In the genomic region with DNA sequence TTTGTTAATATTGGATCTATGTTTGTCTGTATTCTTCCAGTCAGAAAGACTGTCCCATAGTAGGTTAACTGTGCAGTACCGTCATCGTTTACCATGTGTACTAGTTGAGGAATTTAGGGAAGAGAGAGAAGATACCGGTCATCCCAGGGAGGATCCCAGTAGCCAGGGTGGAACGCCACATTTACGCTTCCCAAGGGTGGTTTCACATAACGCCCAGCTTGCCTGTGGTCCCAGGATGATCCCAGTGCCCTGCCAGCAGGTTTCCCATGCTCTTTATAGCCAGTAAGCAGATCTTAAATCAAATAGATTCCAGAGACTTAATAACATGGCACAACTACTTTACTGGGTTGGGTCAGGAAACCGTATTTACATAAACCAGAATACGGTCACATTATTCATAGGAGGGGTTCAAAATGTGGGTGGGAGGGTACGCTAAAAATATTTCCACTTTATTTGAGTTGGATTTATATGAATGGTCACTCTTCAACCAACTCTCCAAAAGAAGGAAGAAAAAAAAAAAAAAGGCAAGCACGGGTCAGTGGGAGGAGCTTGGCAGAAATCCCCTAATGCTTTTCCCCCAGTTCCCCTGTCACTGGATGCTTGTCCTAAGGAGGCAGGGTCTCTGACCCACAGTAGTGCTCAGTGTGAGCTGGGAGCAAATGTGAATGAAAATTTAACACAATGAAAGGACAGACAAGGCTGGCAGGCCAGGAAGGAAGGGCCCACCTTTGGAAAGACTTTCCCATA, we compare ENCODE assay signal across 10 mouse cellular contexts. TPM values are rescaled to one million over a fixed set of nuclear protein-coding genes. Genes with fewer than 3 reads are reported as not detected.
A peak's percentile ranks its signal among the peaks of the same experiment; 100 is the strongest.
DNase-seq lines count a peak whose midpoint lies in the region; ATAC-seq and TF ChIP-seq lines count a peak whose summit lies in the region.
"Had no signal": no experiment of that assay in that cellular context is flagged by ENCODE, and none has a peak within 500 bp of the region (broad histone marks: within the 10 kb centered on the region; RNA-seq: fewer than 3 reads in every experiment).

No protein-coding gene starts in this region.

- intact Hi-C loops in left cerebral cortex, postnatal 25 days (cut with DNase I), result loop anchor here (5.0 kb wide), 1 partner anchor 91 kb away; no protein-coding TSS in a partner anchor

- WGBS in forebrain, postnatal 0 days, result 82% methylated on average over 10 of the region's 10 CpGs
- WGBS in forebrain, embryonic 11.5 days, result 82% methylated on average over 10 of the region's 10 CpGs
- 80% methylated on average over 10 of the region's 10 CpGs for WGBS in midbrain, embryonic 14.5 days
- WGBS in midbrain, embryonic 16.5 days, result 82% methylated on average over 10 of the region's 10 CpGs
- 67% methylated on average over 10 of the region's 10 CpGs for WGBS in intestine, embryonic 14.5 days
- WGBS in stomach, embryonic 15.5 days, result 63% methylated on average over 10 of the region's 10 CpGs

- no peak for ATAC-seq in forebrain, postnatal 0 days
- ATAC-seq in forebrain, embryonic 11.5 days (replicated peaks; ENCODE audit: low FRiP score), result no peak
- ATAC-seq in midbrain, embryonic 14.5 days (ENCODE audit: low FRiP score, low TSS enrichment), result no peak
- no peak for ATAC-seq in midbrain, embryonic 16.5 days
- no peak for ATAC-seq in intestine, embryonic 14.5 days (replicated peaks; ENCODE audit: low FRiP score, low TSS enrichment, low read depth)
- ATAC-seq in stomach, embryonic 15.5 days (ENCODE audit: insufficient read depth, low FRiP score, low read depth), result no peak

- no peak overlapping the region for H3K27ac ChIP-seq in forebrain, postnatal 0 days (ENCODE audit: low read depth, low read length)
- H3K27ac ChIP-seq in forebrain, embryonic 11.5 days (ENCODE audit: low read depth, low read length), result no peak overlapping the region
- H3K27ac ChIP-seq in midbrain, embryonic 14.5 days (replicated peaks; ENCODE audit: low read depth, low read length), result no peak overlapping the region
- H3K27ac ChIP-seq in midbrain, embryonic 16.5 days (ENCODE audit: low read length), result no peak overlapping the region
- H3K27ac ChIP-seq in intestine, embryonic 14.5 days (ENCODE audit: low read depth), result no peak overlapping the region
- no peak overlapping the region for H3K27ac ChIP-seq in stomach, embryonic 15.5 days

- H3K9ac ChIP-seq in forebrain, postnatal 0 days, result no peak overlapping the region
- no peak overlapping the region for H3K9ac ChIP-seq in forebrain, embryonic 11.5 days (ENCODE audit: low read length)
- H3K9ac ChIP-seq in midbrain, embryonic 14.5 days (replicated peaks; ENCODE audit: low read length), result no peak overlapping the region
- H3K9ac ChIP-seq in midbrain, embryonic 16.5 days (ENCODE audit: low read depth, low read length), result no peak overlapping the region
- H3K9ac ChIP-seq in intestine, embryonic 14.5 days (ENCODE audit: low read length), result no peak overlapping the region
- no peak overlapping the region for H3K9ac ChIP-seq in stomach, embryonic 15.5 days

- TF ChIP-seq CTCF in forebrain, postnatal 0 days (IDR thresholded peaks at IDR 0.05; ENCODE audit: low read depth), result no peak

- H3K4me3 ChIP-seq in forebrain, postnatal 0 days (ENCODE audit: low read depth, low read length), result peak overlapping the region; percentile 11; the same call in 1 of the 2 replicates
- H3K4me3 ChIP-seq in forebrain, embryonic 11.5 days (ENCODE audit: low read depth, low read length), result no peak overlapping the region
- no peak overlapping the region for H3K4me3 ChIP-seq in midbrain, embryonic 14.5 days (replicated peaks; ENCODE audit: low read depth, low read length)
- H3K4me3 ChIP-seq in midbrain, embryonic 16.5 days (ENCODE audit: low read depth, low read length), result no peak overlapping the region
- peak overlapping the region; percentile 20 for H3K4me3 ChIP-seq in intestine, embryonic 14.5 days (ENCODE audit: low read depth, low read length)
- H3K4me3 ChIP-seq in stomach, embryonic 15.5 days (replicated peaks), result peak overlapping the region; percentile 20; the same call in 1 of the 2 replicates

- no peaks in the 10 kb centered on the region for H3K36me3 ChIP-seq in forebrain, postnatal 0 days (ENCODE audit: insufficient read depth)
- no peaks in the 10 kb centered on the region for H3K36me3 ChIP-seq in forebrain, embryonic 11.5 days (ENCODE audit: control insufficient read depth, insufficient read depth, low read length)
- H3K36me3 ChIP-seq in midbrain, embryonic 14.5 days (ENCODE audit: control insufficient read depth, insufficient read depth, low read length), result no peaks in the 10 kb centered on the region
- H3K36me3 ChIP-seq in midbrain, embryonic 16.5 days (ENCODE audit: control insufficient read depth, insufficient read depth, low read length), result no peaks in the 10 kb centered on the region
- no peaks in the 10 kb centered on the region for H3K36me3 ChIP-seq in intestine, embryonic 14.5 days (ENCODE audit: control insufficient read depth, insufficient read depth, low read length)
- no peaks in the 10 kb centered on the region for H3K36me3 ChIP-seq in stomach, embryonic 15.5 days

- H3K4me2 ChIP-seq in forebrain, postnatal 0 days (ENCODE audit: low read depth), result peak overlapping the region; percentile 10
- H3K4me2 ChIP-seq in forebrain, embryonic 11.5 days (ENCODE audit: low read depth, low read length, severe bottlenecking), result no peak overlapping the region
- peak overlapping the region; percentile 17; the same call in 1 of the 2 replicates for H3K4me2 ChIP-seq in midbrain, embryonic 14.5 days (ENCODE audit: low read length)
- no peak overlapping the region for H3K4me2 ChIP-seq in midbrain, embryonic 16.5 days (ENCODE audit: low read length)
- H3K4me2 ChIP-seq in intestine, embryonic 14.5 days (ENCODE audit: low read length), result peak overlapping the region; percentile 66
- peak overlapping the region; percentile 43 for H3K4me2 ChIP-seq in stomach, embryonic 15.5 days

- DNase-seq in forebrain, postnatal 0 days, result no peak
- no peak for DNase-seq in forebrain, embryonic 11.5 days (ENCODE audit: low spot score)
- DNase-seq in midbrain, embryonic 14.5 days, result no peak
- DNase-seq in intestine, embryonic 14.5 days (ENCODE audit: low spot score), result no peak
- no peak for DNase-seq in left cerebral cortex, postnatal 25 days (ENCODE audit: low spot score in 2 of 2)
- DNase-seq in layer of hippocampus, adult 11-12 months (ENCODE audit: low spot score), result no peak
- DNase-seq: thymus, postnatal 36 days had no signal

- H3K27me3 ChIP-seq in forebrain, postnatal 0 days (ENCODE audit: insufficient read depth, low read length), result no peaks in the 10 kb centered on the region
- H3K27me3 ChIP-seq in forebrain, embryonic 11.5 days (ENCODE audit: control insufficient read depth, insufficient read depth, low read length), result no peaks in the 10 kb centered on the region
- H3K27me3 ChIP-seq in midbrain, embryonic 14.5 days (ENCODE audit: control insufficient read depth, insufficient read depth, low read length), result no peaks in the 10 kb centered on the region
- no peaks in the 10 kb centered on the region for H3K27me3 ChIP-seq in midbrain, embryonic 16.5 days (ENCODE audit: control insufficient read depth, insufficient read depth, low read depth, low read length)
- no peaks in the 10 kb centered on the region for H3K27me3 ChIP-seq in intestine, embryonic 14.5 days (replicated peaks; ENCODE audit: control insufficient read depth, insufficient read depth, low read length)
- H3K27me3 ChIP-seq in stomach, embryonic 15.5 days (replicated peaks), result no peaks in the 10 kb centered on the region

- H3K9me3 ChIP-seq in forebrain, postnatal 0 days (ENCODE audit: low read length), result no peaks in the 10 kb centered on the region
- H3K9me3 ChIP-seq in forebrain, embryonic 11.5 days (ENCODE audit: control insufficient read depth, low read length), result no peaks in the 10 kb centered on the region
- no peaks in the 10 kb centered on the region for H3K9me3 ChIP-seq in midbrain, embryonic 14.5 days (ENCODE audit: control insufficient read depth, low read length)
- no peaks in the 10 kb centered on the region for H3K9me3 ChIP-seq in midbrain, embryonic 16.5 days (replicated peaks; ENCODE audit: control insufficient read depth, low read length, poor library complexity, severe bottlenecking)
- no peaks in the 10 kb centered on the region for H3K9me3 ChIP-seq in intestine, embryonic 14.5 days (ENCODE audit: control insufficient read depth, low read length)
- H3K9me3 ChIP-seq in stomach, embryonic 15.5 days, result no peaks in the 10 kb centered on the region

- H3K4me1 ChIP-seq in forebrain, postnatal 0 days (ENCODE audit: insufficient read depth), result peaks cover 9% of the 10 kb centered on the region; the same call in 1 of the 2 replicates
- H3K4me1 ChIP-seq in forebrain, embryonic 11.5 days (replicated peaks; ENCODE audit: control insufficient read depth, insufficient read depth, low read length), result peaks cover 3% of the 10 kb centered on the region; the same call in 1 of the 2 replicates
- H3K4me1 ChIP-seq in midbrain, embryonic 14.5 days (ENCODE audit: control insufficient read depth, insufficient read depth, low read length), result peaks cover 7% of the 10 kb centered on the region; the same call in 1 of the 2 replicates
- peaks cover 12% of the 10 kb centered on the region for H3K4me1 ChIP-seq in midbrain, embryonic 16.5 days (ENCODE audit: control insufficient read depth, insufficient read depth, low read length)
- H3K4me1 ChIP-seq in intestine, embryonic 14.5 days (replicated peaks; ENCODE audit: control insufficient read depth, insufficient read depth, low read length), result peaks cover 18% of the 10 kb centered on the region
- no peaks in the 10 kb centered on the region for H3K4me1 ChIP-seq in stomach, embryonic 15.5 days

RNA-seq across cellular contexts. Expression of a gene that starts 3.2 kb away (rescaled TPM):
- total RNA-seq in forebrain, postnatal 0 days (2014; rRNA removed), result 14.3 and 22.6 TPM in 2 replicates
- polyA plus RNA-seq in forebrain, postnatal 0 days (2015; fragmentation: Nextera tagmentation; extraction: Ambion mirVana), result 9.7 and 10.4 TPM in 2 replicates
- 13.9 and 16.5 TPM in 2 replicates for polyA plus RNA-seq in forebrain, embryonic 11.5 days (2014; fragmentation: Nextera tagmentation; extraction: Ambion mirVana)
- 7.3 and 18.9 TPM in 2 replicates for polyA plus RNA-seq in midbrain, embryonic 14.5 days (2014; fragmentation: Nextera tagmentation; extraction: Ambion mirVana)
- 15.9 and 20.2 TPM in 2 replicates for polyA plus RNA-seq in midbrain, embryonic 16.5 days (2015; fragmentation: Nextera tagmentation; extraction: Ambion mirVana)
- polyA plus RNA-seq in intestine, embryonic 14.5 days (2014; fragmentation: Nextera tagmentation; extraction: Ambion mirVana), result 69.6 and 70.2 TPM in 2 replicates
- polyA plus RNA-seq in stomach, embryonic 15.5 days (2015; fragmentation: Nextera tagmentation; extraction: Ambion mirVana), result 52.5 and 61.1 TPM in 2 replicates
- 10 to 100 TPM; 10.4 to 11.7 TPM for total RNA-seq in left cerebral cortex, postnatal 25 days (2021)
- total RNA-seq: neutrophil, adult 5-6 weeks had no signal

Comparison
In these comparisons a context has a peak if more than half of its experiments do, and no peak if none do; other contexts are left out.
1. H3K4me2 ChIP-seq: peak in forebrain, postnatal 0 days (single experiment), midbrain, embryonic 14.5 days (single experiment), intestine, embryonic 14.5 days (single experiment) and stomach, embryonic 15.5 days (single experiment); none in forebrain, embryonic 11.5 days (single experiment) and midbrain, embryonic 16.5 days (single experiment).
2. H3K4me3 ChIP-seq: peak in forebrain, postnatal 0 days (single experiment), intestine, embryonic 14.5 days (single experiment) and stomach, embryonic 15.5 days (single experiment); none in forebrain, embryonic 11.5 days (single experiment), midbrain, embryonic 14.5 days (single experiment) and midbrain, embryonic 16.5 days (single experiment).